Mouse (Mus musculus) hindbrain, postnatal 0 days (tissue): ENCODE results near the gene Vps11. TPM values are rescaled to one million over a fixed set of nuclear protein-coding genes. Genes with fewer than 3 reads are reported as not detected.

Source experiments
- ATAC-seq: fragments of 200-750 bp; cut with Nextera tagmentation; 2 replicates; pipeline ENCODE4 v1.8.0; 2017; ENCODE audit warnings: mild to moderate bottlenecking, moderate TSS enrichment, moderate library complexity
- DNase-seq: peaks from one replicate; pipeline ENCODE4 v3.0.0-alpha.2; 2015; ENCODE audit warnings: low spot score
- H3K27ac ChIP-seq: fragments of 300-500 bp; sonication (generic); 2 replicates; pipeline ENCODE4 v1.5.1; 2014; ENCODE audit warnings: mild to moderate bottlenecking
- H3K27me3 ChIP-seq: fragments of 300-500 bp; sonication (generic); 2 replicates; pipeline ENCODE4 v1.6.1; 2014; ENCODE audit warnings: low read length, mixed read lengths; ENCODE audit not compliant: insufficient read depth
- H3K36me3 ChIP-seq: fragments of 300-500 bp; sonication (generic); 2 replicates; pipeline ENCODE4 v1.6.1; 2014; ENCODE audit warnings: low read length, mixed read lengths; ENCODE audit not compliant: insufficient read depth
- H3K4me1 ChIP-seq: fragments of 300-500 bp; sonication (generic); 2 replicates; pipeline ENCODE4 v1.6.1; 2014; ENCODE audit warnings: antibody characterized with exemption, low read length, mixed read lengths; ENCODE audit not compliant: insufficient read depth
- H3K4me2 ChIP-seq: fragments of 300-500 bp; sonication (generic); 2 replicates; pipeline ENCODE4 v1.6.1; 2014; ENCODE audit warnings: low read depth, mild to moderate bottlenecking, low read length, moderate library complexity, mixed read lengths
- H3K4me3 ChIP-seq: fragments of 300-500 bp; sonication (generic); 2 replicates; pipeline ENCODE4 v1.5.1; 2014; ENCODE audit warnings: low read length
- H3K9ac ChIP-seq: fragments of 300-500 bp; sonication (generic); replicated peaks from 2 replicates; pipeline ENCODE4 v1.6.1; 2014; ENCODE audit warnings: mild to moderate bottlenecking, low read length, moderate library complexity, mixed read lengths
- H3K9me3 ChIP-seq: fragments of 300-500 bp; sonication (generic); 2 replicates; pipeline ENCODE4 v1.6.1; 2016; ENCODE audit warnings: low read length, mixed read lengths
- CTCF ChIP-seq: IDR thresholded peaks from 2 replicates; pipeline ENCODE4 v1.5.1; 2016; ENCODE audit warnings: antibody characterized with exemption, control low read depth, low read depth
- WGBS: fragments of 180-500 bp; shearing (Covaris S2); extraction: QIAGEN DNeasy Blood & Tissue Kit; methylation state at CpG from one replicate; pipeline ENCODE4 v1.1.7; 2014; 5-methylcytosine and 5-hydroxymethylcytosine counted together
- polyA plus RNA-seq: library from polyadenylated mRNA; unstranded; fragments of >200 nt; fragmentation: Nextera tagmentation; extraction: Ambion mirVana; gene quantifications from 2 replicates; pipeline ENCODE4 v1.2.1, GENCODE M21; 2015
- total RNA-seq: library from RNA; depleted of rRNA; stranded (reverse); fragments of >200 nt; gene quantifications from 2 replicates; pipeline ENCODE4 v1.2.3, GENCODE M21; 2014

Gene Vps11
- total and polyA plus RNA-seq, 2 experiments from 2014 or later = 39.9 to 53.2 TPM

DNA sequence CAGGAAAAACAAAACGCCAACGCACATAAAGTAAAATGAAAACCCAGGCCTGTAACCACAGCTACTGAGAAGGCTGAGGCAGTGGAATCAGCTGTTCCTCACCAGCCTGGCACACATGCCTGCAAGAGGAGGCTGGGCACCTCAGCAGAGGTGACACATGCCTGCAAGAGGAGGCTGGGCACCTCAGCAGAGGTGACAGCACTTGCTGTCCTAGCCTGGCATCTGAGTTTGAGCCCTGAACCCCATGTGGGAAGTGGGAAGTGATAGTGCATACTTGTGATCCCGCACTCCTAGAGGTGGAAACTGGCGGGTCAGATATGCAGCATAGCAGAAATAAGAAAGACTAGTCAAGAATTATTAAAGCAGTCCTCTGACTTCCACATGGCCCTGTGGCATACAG is 10.1 kb downstream of the Vps11 start:
- Histone ChIP-seq H3K4me2 (no peak overlapping the region), H3K27ac (no peak overlapping the region), H3K9ac (no peak overlapping the region), H3K4me3 (no peak overlapping the region), H3K27me3 (no peaks in the 10 kb centered on the region), H3K9me3 (no peaks in the 10 kb centered on the region), H3K4me1 (no peaks in the 10 kb centered on the region), H3K36me3 (peaks cover 81% of the 10 kb centered on the region)
- WGBS = 91% methylated on average over 4 of the region's 4 CpGs
- no peak for TF ChIP-seq CTCF
- no peak for ATAC-seq
- no peak for DNase-seq

GRCm38 (mm10) chr9:44348546-44348945 is 12.9 kb downstream of the Vps11 start:
- Histone ChIP-seq H3K36me3 (peaks cover 60% of the 10 kb centered on the region), H3K4me1 (no peaks in the 10 kb centered on the region), H3K27ac (no peak overlapping the region), H3K9ac (no peak overlapping the region), H3K9me3 (no peaks in the 10 kb centered on the region), H3K4me3 (no peak overlapping the region), H3K27me3 (no peaks in the 10 kb centered on the region), H3K4me2 (no peak overlapping the region)
- 97% methylated on average over 4 of the region's 4 CpGs for WGBS
- peak; percentile 36 for TF ChIP-seq CTCF
- ATAC-seq (no peak), DNase-seq (no peak)

GRCm38 (mm10) chr9:44347621-44348020 is 13.8 kb downstream of the Vps11 start:
- peaks cover 9% of the 10 kb centered on the region for H3K4me1 ChIP-seq
- peaks cover 51% of the 10 kb centered on the region for H3K36me3 ChIP-seq
- DNase-seq = no peak
- no peaks in the 10 kb centered on the region for H3K27me3 ChIP-seq
- H3K27ac ChIP-seq = no peak overlapping the region
- no peak overlapping the region for H3K9ac ChIP-seq
- H3K4me3 ChIP-seq = no peak overlapping the region
- TF ChIP-seq CTCF = no peak
- no peak for ATAC-seq
- 92% methylated on average over 4 of the region's 4 CpGs for WGBS
- no peaks in the 10 kb centered on the region for H3K9me3 ChIP-seq
- no peak overlapping the region for H3K4me2 ChIP-seq

DNA sequence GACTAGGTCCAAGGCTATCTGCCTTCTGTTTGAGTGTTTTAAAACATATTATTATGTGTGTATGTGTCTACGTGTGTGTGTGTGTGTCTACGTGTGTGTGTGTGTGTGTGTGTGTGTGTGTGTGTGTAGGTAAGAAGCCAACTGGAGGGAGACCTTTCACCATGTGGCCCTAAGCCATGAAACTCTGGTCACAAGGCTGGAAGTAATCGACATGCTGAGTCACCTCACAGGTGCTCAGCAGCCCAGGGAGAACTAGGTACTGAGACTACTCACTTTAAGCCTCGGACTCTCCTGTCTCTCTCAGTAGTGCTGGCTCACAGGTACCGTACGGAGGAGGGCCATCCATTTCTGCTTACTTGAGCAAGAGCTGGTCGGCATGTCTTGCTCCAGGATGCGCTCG is 14.3 kb downstream of the Vps11 start:
- Histone ChIP-seq H3K27me3 (no peaks in the 10 kb centered on the region), H3K9me3 (no peaks in the 10 kb centered on the region), H3K27ac (no peak overlapping the region), H3K4me2 (no peak overlapping the region), H3K4me3 (no peak overlapping the region), H3K4me1 (peaks cover 9% of the 10 kb centered on the region), H3K36me3 (peaks cover 47% of the 10 kb centered on the region), H3K9ac (no peak overlapping the region)
- DNase-seq = no peak
- no peak for ATAC-seq
- no peak for TF ChIP-seq CTCF
- WGBS = 97% methylated on average over 9 of the region's 9 CpGs

DNA sequence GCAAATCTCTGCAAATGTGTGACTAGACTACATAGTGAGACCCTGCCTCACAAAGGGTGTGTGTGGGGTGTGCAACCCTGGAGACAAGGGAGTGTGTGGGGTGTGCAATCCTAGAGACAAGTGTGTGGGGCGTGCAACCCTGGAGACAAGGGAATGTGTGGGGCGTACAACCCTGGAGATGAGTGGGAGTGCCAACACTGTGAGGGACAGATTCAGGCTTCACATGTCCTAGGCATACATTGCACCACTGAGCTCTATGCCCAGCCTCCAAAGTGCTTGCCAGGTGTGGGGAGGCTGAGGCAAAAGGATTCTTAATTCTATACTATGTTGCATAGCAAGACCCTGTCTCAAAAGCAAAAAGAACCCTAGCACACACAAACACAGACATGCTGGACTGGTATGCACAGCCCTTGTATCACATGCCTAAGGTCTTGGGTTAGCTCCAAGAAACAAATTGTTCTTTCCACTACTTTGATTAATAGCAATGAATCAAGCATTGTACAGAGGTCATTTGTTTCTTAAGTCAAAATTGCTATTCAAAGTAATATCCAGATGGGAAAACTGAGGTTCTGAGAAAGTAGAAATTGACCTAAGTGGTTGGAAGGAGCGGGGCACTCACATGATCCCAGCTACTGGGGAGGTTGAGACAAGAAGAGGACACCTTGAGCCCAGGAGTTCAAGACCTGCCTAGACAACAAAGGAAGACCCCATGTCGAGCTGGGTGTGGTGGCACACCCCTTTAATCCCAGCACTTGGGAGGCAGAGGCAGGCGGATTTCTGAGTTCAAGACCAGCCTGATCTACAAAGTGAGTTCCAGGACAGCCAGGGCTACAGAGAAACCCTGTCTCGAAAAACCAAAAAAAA is 15.7 kb downstream of the Vps11 start:
- Histone ChIP-seq H3K36me3 (peaks cover 36% of the 10 kb centered on the region), H3K9me3 (no peaks in the 10 kb centered on the region), H3K4me1 (peaks cover 9% of the 10 kb centered on the region), H3K4me3 (no peak overlapping the region), H3K9ac (no peak overlapping the region), H3K27me3 (no peaks in the 10 kb centered on the region), H3K4me2 (no peak overlapping the region), H3K27ac (no peak overlapping the region)
- ATAC-seq = no peak
- no peak for DNase-seq
- TF ChIP-seq CTCF = no peak
- 92% methylated on average over 6 of the region's 6 CpGs for WGBS

GRCm38 (mm10) chr9:44343781-44344421 is 17.6 kb downstream of the Vps11 start, which contains the start of gene Hmbs:
TSS of gene Hmbs (minus strand) at chr9:44344228.
- ATAC-seq (peak; percentile 97), DNase-seq (peak; percentile 94)
- H3K4me1 ChIP-seq = peaks cover 9% of the 10 kb centered on the region
- H3K27me3 ChIP-seq = no peaks in the 10 kb centered on the region
- whole genome bisulfite sequencing = under 1% methylated on average over 39 of the region's 39 CpGs
- H3K4me3 ChIP-seq = peak within 1 kb of the TSS; percentile 81
- peak within 1 kb of the TSS; percentile 97 for H3K27ac ChIP-seq
- H3K9me3 ChIP-seq = no peaks in the 10 kb centered on the region
- H3K9ac ChIP-seq = peak within 1 kb of the TSS; percentile 76
- H3K36me3 ChIP-seq = peaks cover 24% of the 10 kb centered on the region; the same call in 1 of the 2 replicates
- H3K4me2 ChIP-seq = peak within 1 kb of the TSS; percentile 71
- TF ChIP-seq CTCF = no peak
